ENCODE assay signal across 8 mouse cellular contexts in genomic region chr16:4606431-4607084, GRCm38 (mm10). TPM values are rescaled to one million over a fixed set of nuclear protein-coding genes. Genes with fewer than 3 reads are reported as not detected.
DNase-seq lines count a peak whose midpoint lies in the region; ATAC-seq lines count a peak whose summit lies in the region.

No protein-coding gene starts in this region.

- no peaks in the 10 kb centered on the region for H3K27me3 ChIP-seq in hindbrain, embryonic 16.5 days (replicated peaks; ENCODE audit: control insufficient read depth, insufficient read depth, low read length)
- no peaks in the 10 kb centered on the region for H3K27me3 ChIP-seq in liver, embryonic 11.5 days (replicated peaks; ENCODE audit: control insufficient read depth, insufficient read depth, low read length)
- H3K27me3 ChIP-seq in neural tube, embryonic 12.5 days (replicated peaks), result no peaks in the 10 kb centered on the region

- H3K27ac ChIP-seq in hindbrain, embryonic 16.5 days (ENCODE audit: low read depth, low read length), result no peak overlapping the region
- no peak overlapping the region for H3K27ac ChIP-seq in liver, embryonic 11.5 days (ENCODE audit: low read depth, low read length)
- H3K27ac ChIP-seq in neural tube, embryonic 12.5 days, result no peak overlapping the region

- no peak overlapping the region for H3K4me3 ChIP-seq in hindbrain, embryonic 16.5 days (ENCODE audit: low read length)
- H3K4me3 ChIP-seq in liver, embryonic 11.5 days (ENCODE audit: low read depth, low read length), result no peak overlapping the region
- H3K4me3 ChIP-seq in neural tube, embryonic 12.5 days, result no peak overlapping the region

- peaks cover 38% of the 10 kb centered on the region for H3K4me1 ChIP-seq in hindbrain, embryonic 16.5 days (ENCODE audit: control insufficient read depth, insufficient read depth, low read depth, low read length)
- H3K4me1 ChIP-seq in liver, embryonic 11.5 days (replicated peaks; ENCODE audit: control insufficient read depth, insufficient read depth, low read length), result peaks cover 52% of the 10 kb centered on the region
- H3K4me1 ChIP-seq in neural tube, embryonic 12.5 days, result peaks cover 59% of the 10 kb centered on the region

- intact Hi-C loops in gastrocnemius, postnatal 14 days (cut with DNase I; ENCODE audit: low total_unique reads), result loop anchor here (2.0 to 10.0 kb wide), 4 partner anchors 40 to 292 kb away; no protein-coding TSS in a partner anchor

- 48% methylated on average over 5 of the region's 5 CpGs for WGBS in hindbrain, embryonic 16.5 days
- WGBS in liver, embryonic 11.5 days, result 27% methylated on average over 5 of the region's 5 CpGs
- WGBS in neural tube, embryonic 12.5 days, result 41% methylated on average over 5 of the region's 5 CpGs

- H3K9ac ChIP-seq in hindbrain, embryonic 16.5 days (ENCODE audit: low read depth, low read length), result no peak overlapping the region
- H3K9ac ChIP-seq in liver, embryonic 11.5 days (ENCODE audit: low read depth, low read length), result no peak overlapping the region
- H3K9ac ChIP-seq in neural tube, embryonic 12.5 days, result no peak overlapping the region

- no peaks in the 10 kb centered on the region for H3K9me3 ChIP-seq in hindbrain, embryonic 16.5 days (ENCODE audit: control insufficient read depth, low read length)
- no peaks in the 10 kb centered on the region for H3K9me3 ChIP-seq in liver, embryonic 11.5 days (ENCODE audit: control insufficient read depth, low read length)
- no peaks in the 10 kb centered on the region for H3K9me3 ChIP-seq in neural tube, embryonic 12.5 days

- peak; percentile 56 for DNase-seq in adrenal gland, adult 2 months
- no peak for DNase-seq in adrenal gland, adult 8-10 months
- DNase-seq in adrenal gland, postnatal 25 days, result peak; percentile 30
- peak; percentile 62 for DNase-seq in gastrocnemius, postnatal 14 days
- no peak for DNase-seq in liver, embryonic 11.5 days (ENCODE audit: low spot score)
- DNase-seq in ovary, postnatal 14 days (ENCODE audit: low spot score), result no peak

- H3K36me3 ChIP-seq in hindbrain, embryonic 16.5 days (ENCODE audit: control insufficient read depth, insufficient read depth, low read length), result peaks cover 7% of the 10 kb centered on the region
- peaks cover 6% of the 10 kb centered on the region for H3K36me3 ChIP-seq in liver, embryonic 11.5 days (ENCODE audit: control insufficient read depth, insufficient read depth, low read length)
- H3K36me3 ChIP-seq in neural tube, embryonic 12.5 days, result peaks cover 29% of the 10 kb centered on the region

- no peak overlapping the region for H3K4me2 ChIP-seq in hindbrain, embryonic 16.5 days (ENCODE audit: low read length)
- H3K4me2 ChIP-seq in liver, embryonic 11.5 days, result no peak overlapping the region
- 0 out of 2 replicates have a peak overlapping the region, but pooled peaks have one; percentile 2 for H3K4me2 ChIP-seq in neural tube, embryonic 12.5 days (replicated peaks)

- peak; percentile 35 for ATAC-seq in hindbrain, embryonic 16.5 days
- ATAC-seq in liver, embryonic 11.5 days (replicated peaks; ENCODE audit: low FRiP score), result peak; percentile 27; the same call in 1 of the 2 replicates
- no peak for ATAC-seq in neural tube, embryonic 12.5 days (ENCODE audit: low FRiP score, low read depth)

RNA-seq across cellular contexts. Expression of gene Glis2, which starts 12.0 kb away (rescaled TPM):
- 10 to 100 TPM; 17.3 to 27.4 TPM for total RNA-seq in adrenal gland, adult 2 months (2021)
- polyA plus RNA-seq in adrenal gland, adult 2 months (2012; rRNA removed), result 28.9 and 29.3 TPM in 2 replicates
- total RNA-seq in adrenal gland, adult 8-10 months (2022), result 10 to 100 TPM; 14.6 to 28.9 (median 23.8) TPM
- 17.1 and 23.0 TPM in 2 replicates for total RNA-seq in adrenal gland, postnatal 25 days (2021)
- total RNA-seq in gastrocnemius, postnatal 14 days (2021), result 10 to 100 TPM; 11.8 to 15.2 TPM
- 13.0 and 14.2 TPM in 2 replicates for polyA plus RNA-seq in hindbrain, embryonic 16.5 days (2015; fragmentation: Nextera tagmentation; extraction: Ambion mirVana)
- 10.8 and 11.7 TPM in 2 replicates for polyA plus RNA-seq in liver, embryonic 11.5 days (2014; fragmentation: Nextera tagmentation; extraction: Ambion mirVana)
- polyA plus RNA-seq in neural tube, embryonic 12.5 days (2016; fragmentation: Nextera tagmentation; extraction: Ambion mirVana), result 36.5 and 36.7 TPM in 2 replicates

RNA-seq across cellular contexts. Expression of gene Pam16, which starts 18.2 kb away (rescaled TPM):
- 100 to 1,000 TPM; 104 to 111 TPM for total RNA-seq in adrenal gland, adult 2 months (2021)
- 16.0 and 33.4 TPM in 2 replicates for polyA plus RNA-seq in adrenal gland, adult 2 months (2012; rRNA removed)
- total RNA-seq in adrenal gland, adult 8-10 months (2022), result 100 to 1,000 TPM in 2 of 4 experiments, 10 to 100 TPM in 2; 81.7 to 124 (median 102) TPM
- 81.9 and 83.4 TPM in 2 replicates for total RNA-seq in adrenal gland, postnatal 25 days (2021)
- total RNA-seq in gastrocnemius, postnatal 14 days (2021), result 10 to 100 TPM; 68.0 to 74.9 TPM
- polyA plus RNA-seq in hindbrain, embryonic 16.5 days (2015; fragmentation: Nextera tagmentation; extraction: Ambion mirVana), result 139 and 150 TPM in 2 replicates
- polyA plus RNA-seq in liver, embryonic 11.5 days (2014; fragmentation: Nextera tagmentation; extraction: Ambion mirVana), result 110 and 116 TPM in 2 replicates
- 121 and 143 TPM in 2 replicates for polyA plus RNA-seq in neural tube, embryonic 12.5 days (2016; fragmentation: Nextera tagmentation; extraction: Ambion mirVana)

RNA-seq across cellular contexts. Expression of gene Vasn, which starts 33.2 kb away (rescaled TPM):
- total RNA-seq in adrenal gland, adult 2 months (2021), result 10 to 100 TPM in 1 of 2 experiments, 1 to 10 TPM in 1; 8.4 to 15.4 TPM
- 28.1 and 30.9 TPM in 2 replicates for polyA plus RNA-seq in adrenal gland, adult 2 months (2012; rRNA removed)
- 10 to 100 TPM; 10.1 to 16.9 (median 11.1) TPM for total RNA-seq in adrenal gland, adult 8-10 months (2022)
- 5.4 and 9.3 TPM in 2 replicates for total RNA-seq in adrenal gland, postnatal 25 days (2021)
- total RNA-seq in gastrocnemius, postnatal 14 days (2021), result 1 to 10 TPM; 7.6 to 8.4 TPM
- 6.0 and 7.0 TPM in 2 replicates for polyA plus RNA-seq in hindbrain, embryonic 16.5 days (2015; fragmentation: Nextera tagmentation; extraction: Ambion mirVana)
- polyA plus RNA-seq in liver, embryonic 11.5 days (2014; fragmentation: Nextera tagmentation; extraction: Ambion mirVana), result 9.3 and 9.4 TPM in 2 replicates
- polyA plus RNA-seq in neural tube, embryonic 12.5 days (2016; fragmentation: Nextera tagmentation; extraction: Ambion mirVana), result 10.9 and 11.3 TPM in 2 replicates

RNA-seq across cellular contexts. Expression of gene Dnaja3, which starts 33.2 kb away (rescaled TPM):
- total RNA-seq in adrenal gland, adult 2 months (2021), result 100 to 1,000 TPM; 122 to 148 TPM
- polyA plus RNA-seq in adrenal gland, adult 2 months (2012; rRNA removed), result 33.2 and 37.5 TPM in 2 replicates
- total RNA-seq in adrenal gland, adult 8-10 months (2022), result 100 to 1,000 TPM; 107 to 132 (median 117) TPM
- 117 and 125 TPM in 2 replicates for total RNA-seq in adrenal gland, postnatal 25 days (2021)
- total RNA-seq in gastrocnemius, postnatal 14 days (2021), result 100 to 1,000 TPM in 1 of 2 experiments, 10 to 100 TPM in 1; 88.0 to 100 TPM
- 70.6 and 71.9 TPM in 2 replicates for polyA plus RNA-seq in hindbrain, embryonic 16.5 days (2015; fragmentation: Nextera tagmentation; extraction: Ambion mirVana)
- 104 and 111 TPM in 2 replicates for polyA plus RNA-seq in liver, embryonic 11.5 days (2014; fragmentation: Nextera tagmentation; extraction: Ambion mirVana)
- polyA plus RNA-seq in neural tube, embryonic 12.5 days (2016; fragmentation: Nextera tagmentation; extraction: Ambion mirVana), result 51.5 and 56.4 TPM in 2 replicates

RNA-seq across cellular contexts. Expression of gene Tfap4, which starts 46.9 kb away (rescaled TPM):
- 1 to 10 TPM; 3.8 to 6.7 TPM for total RNA-seq in adrenal gland, adult 2 months (2021)
- 3.6 and 4.0 TPM in 2 replicates for polyA plus RNA-seq in adrenal gland, adult 2 months (2012; rRNA removed)
- total RNA-seq in adrenal gland, adult 8-10 months (2022), result 10 to 100 TPM in 1 of 4 experiments, 1 to 10 TPM in 3; 6.1 to 10.8 (median 7.6) TPM
- 8.3 and 10.4 TPM in 2 replicates for total RNA-seq in adrenal gland, postnatal 25 days (2021)
- total RNA-seq in gastrocnemius, postnatal 14 days (2021), result 1 to 10 TPM; 4.1 to 4.4 TPM
- 8.5 and 10.6 TPM in 2 replicates for polyA plus RNA-seq in hindbrain, embryonic 16.5 days (2015; fragmentation: Nextera tagmentation; extraction: Ambion mirVana)
- 23.3 and 25.1 TPM in 2 replicates for polyA plus RNA-seq in liver, embryonic 11.5 days (2014; fragmentation: Nextera tagmentation; extraction: Ambion mirVana)
- polyA plus RNA-seq in neural tube, embryonic 12.5 days (2016; fragmentation: Nextera tagmentation; extraction: Ambion mirVana), result 13.5 and 14.2 TPM in 2 replicates

Comparison
In these comparisons a context has a peak if more than half of its experiments do, and no peak if none do; other contexts are left out.
1. DNase-seq: peak in adrenal gland, adult 2 months (single experiment), adrenal gland, postnatal 25 days (single experiment) and gastrocnemius, postnatal 14 days (single experiment); none in adrenal gland, adult 8-10 months (single experiment), liver, embryonic 11.5 days (single experiment) and ovary, postnatal 14 days (single experiment).